Mouse (Mus musculus): ENCODE data around the gene Slc25a38. TPM values are rescaled to one million over a fixed set of nuclear protein-coding genes. Genes with fewer than 3 reads are reported as not detected.
A peak's percentile ranks its signal among the peaks of the same experiment; 100 is the strongest.

Gene Slc25a38
- total and polyA plus RNA-seq, 2 experiments from 2014 or later: 35.3 to 60.0 TPM

DNA sequence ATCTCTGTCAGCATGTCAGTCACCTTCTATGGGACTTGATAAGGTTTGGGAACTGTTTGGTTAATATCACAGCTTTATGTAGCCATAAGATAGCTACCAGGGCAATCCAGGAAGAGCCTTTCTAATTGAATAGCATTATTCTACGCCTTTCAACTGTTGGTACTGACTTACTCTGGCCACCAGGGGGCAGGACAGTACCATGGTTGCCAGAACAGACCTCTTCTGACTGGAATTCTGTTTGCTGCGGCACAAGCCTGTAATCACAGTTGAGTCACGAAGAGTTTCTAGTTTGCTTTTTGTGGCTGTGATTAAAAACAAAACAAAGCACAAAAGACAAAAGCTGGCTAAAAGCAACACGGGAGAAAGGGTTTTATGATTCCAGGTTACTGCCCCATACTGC is 30.5 kb downstream of the Slc25a38 start:
- peak; percentile 89 for DNase-seq (ENCODE audit: low spot score)

DNA sequence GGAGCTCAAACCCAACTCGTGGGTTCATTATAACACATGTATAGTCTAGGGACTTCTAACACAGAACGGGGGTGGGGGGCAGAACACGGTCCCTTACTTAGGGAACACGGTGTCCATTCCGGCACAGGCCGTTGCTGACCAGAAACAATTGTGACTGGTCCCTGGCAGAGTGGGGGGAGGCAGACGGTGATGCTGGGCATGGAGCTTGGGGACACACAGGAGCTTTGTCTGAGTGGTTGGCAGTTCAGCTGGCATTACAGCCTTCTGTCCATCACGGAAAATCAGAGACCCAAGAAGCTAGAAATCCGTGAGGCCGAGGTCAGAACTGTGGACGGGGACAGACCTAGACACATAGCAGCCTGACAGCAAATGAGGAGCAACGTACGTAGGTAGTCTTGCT is 34.3 kb downstream of the Slc25a38 start:
- Histone ChIP-seq H3K4me1 (ENCODE audit: insufficient read depth, low read length) (no peaks in the 10 kb centered on the region), H3K27ac (ENCODE audit: low read depth, low read length) (no peak overlapping the region), H3K9me3 (ENCODE audit: low read length) (no peaks in the 10 kb centered on the region), H3K4me3 (ENCODE audit: low read depth, low read length) (no peak overlapping the region), H3K9ac (replicated peaks; ENCODE audit: low read length, poor library complexity, severe bottlenecking) (no peak overlapping the region), H3K4me2 (ENCODE audit: low read depth, low read length, poor library complexity, severe bottlenecking) (no peak overlapping the region), H3K36me3 (ENCODE audit: insufficient read depth, low read length) (no peaks in the 10 kb centered on the region), H3K27me3 (ENCODE audit: insufficient read depth, low read length) (no peaks in the 10 kb centered on the region)
- no peak for TF ChIP-seq CTCF (IDR thresholded peaks at IDR 0.05)
- ATAC-seq (ENCODE audit: low FRiP score): no peak
- WGBS: 84% methylated on average over 13 of the region's 13 CpGs
- no peak for DNase-seq (ENCODE audit: low spot score)

More for the DNA sequence above, 30.5 kb downstream of the Slc25a38 start:
- peak; percentile 97 for TF ChIP-seq CTCF (IDR thresholded peaks at IDR 0.05)
- H3K27me3 ChIP-seq (ENCODE audit: insufficient read depth, low read length): no peaks in the 10 kb centered on the region
- H3K4me3 ChIP-seq (ENCODE audit: low read depth, low read length): no peak overlapping the region
- peak; percentile 78 for ATAC-seq (ENCODE audit: low FRiP score)
- no peak overlapping the region for H3K27ac ChIP-seq (ENCODE audit: low read depth, low read length)
- WGBS: 1% methylated on average over 4 of the region's 4 CpGs
- no peaks in the 10 kb centered on the region for H3K9me3 ChIP-seq (ENCODE audit: low read length)
- H3K9ac ChIP-seq (replicated peaks; ENCODE audit: low read length, poor library complexity, severe bottlenecking): no peak overlapping the region
- no peaks in the 10 kb centered on the region for H3K4me1 ChIP-seq (ENCODE audit: insufficient read depth, low read length)
- no peak overlapping the region for H3K4me2 ChIP-seq (ENCODE audit: low read depth, low read length, poor library complexity, severe bottlenecking)
- H3K36me3 ChIP-seq (ENCODE audit: insufficient read depth, low read length): no peaks in the 10 kb centered on the region

DNA sequence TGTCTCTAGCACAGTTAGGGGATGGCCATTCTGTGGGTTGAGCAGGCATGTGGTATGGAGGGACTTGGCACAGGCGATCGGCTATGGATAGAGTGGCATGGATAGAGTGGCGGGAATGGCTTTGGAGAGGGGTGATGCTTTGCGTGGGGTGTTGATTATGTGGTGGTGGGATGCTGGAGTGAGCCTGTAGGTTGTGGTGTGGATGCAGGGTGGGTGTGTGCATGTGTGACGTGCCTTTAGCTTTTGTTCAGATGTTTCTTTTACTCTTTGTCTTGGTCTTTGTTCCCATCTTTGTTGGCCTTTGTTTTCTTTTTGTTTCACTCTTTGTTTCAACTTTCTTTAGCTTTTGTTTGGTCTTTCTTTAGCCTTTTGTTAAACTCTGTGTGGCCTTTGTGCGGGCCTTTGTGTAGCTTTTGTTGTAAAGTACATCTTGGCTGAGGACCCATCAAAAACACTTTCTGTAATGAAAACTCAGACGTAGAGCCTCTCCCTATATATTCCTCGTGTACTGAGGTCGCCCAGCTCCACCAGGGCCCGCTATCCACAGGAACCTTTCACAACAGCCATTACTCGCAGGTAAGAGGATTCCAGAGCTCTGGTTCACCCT is 39.2 kb downstream of the Slc25a38 start, which contains the start of gene Mobp:
Gene Mobp, plus strand, starts transcription at position 486 of the 607 bp plus-strand sequence.
- WGBS: 46% methylated on average over 11 of the region's 11 CpGs
- Histone ChIP-seq H3K4me3 (ENCODE audit: low read depth, low read length) (no peak within 1 kb of the TSS), H3K27ac (ENCODE audit: low read depth, low read length) (no peak within 1 kb of the TSS), H3K9ac (replicated peaks; ENCODE audit: low read length, poor library complexity, severe bottlenecking) (no peak within 1 kb of the TSS), H3K9me3 (ENCODE audit: low read length) (no peaks in the 10 kb centered on the region), H3K36me3 (ENCODE audit: insufficient read depth, low read length) (no peaks in the 10 kb centered on the region), H3K4me2 (ENCODE audit: low read depth, low read length, poor library complexity, severe bottlenecking) (no peak within 1 kb of the TSS), H3K4me1 (ENCODE audit: insufficient read depth, low read length) (no peaks in the 10 kb centered on the region), H3K27me3 (ENCODE audit: insufficient read depth, low read length) (no peaks in the 10 kb centered on the region)
- no peak for TF ChIP-seq CTCF (IDR thresholded peaks at IDR 0.05)
- DNase-seq (ENCODE audit: low spot score): no peak
- no peak for ATAC-seq (ENCODE audit: low FRiP score)

DNA sequence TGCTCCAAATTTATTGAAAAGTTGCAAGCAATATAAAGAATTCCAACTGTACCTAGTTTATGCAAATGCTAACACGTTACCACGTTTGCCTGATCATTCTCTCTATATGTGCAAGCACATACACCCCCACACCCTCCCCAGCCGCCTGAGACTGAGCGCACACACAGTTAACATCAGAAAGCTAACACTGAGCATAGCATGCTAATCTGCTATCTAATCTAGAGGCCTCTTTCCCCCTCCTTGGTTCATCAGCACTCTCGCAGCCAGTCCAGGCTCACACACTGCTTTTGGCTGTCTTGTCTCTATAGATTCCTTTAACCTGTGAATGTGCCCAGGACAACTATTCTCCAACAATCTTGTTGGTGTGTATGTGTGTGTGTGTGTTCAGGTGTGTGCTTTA is 41.0 kb downstream of the Slc25a38 start:
- no peak for DNase-seq (ENCODE audit: low spot score)
- no peak overlapping the region for H3K4me2 ChIP-seq (ENCODE audit: low read depth, low read length, poor library complexity, severe bottlenecking)
- no peaks in the 10 kb centered on the region for H3K4me1 ChIP-seq (ENCODE audit: insufficient read depth, low read length)
- TF ChIP-seq CTCF (IDR thresholded peaks at IDR 0.05): no peak
- no peak overlapping the region for H3K27ac ChIP-seq (ENCODE audit: low read depth, low read length)
- H3K9ac ChIP-seq (replicated peaks; ENCODE audit: low read length, poor library complexity, severe bottlenecking): no peak overlapping the region
- no peaks in the 10 kb centered on the region for H3K27me3 ChIP-seq (ENCODE audit: insufficient read depth, low read length)
- no peak for ATAC-seq (ENCODE audit: low FRiP score)
- no peak overlapping the region for H3K4me3 ChIP-seq (ENCODE audit: low read depth, low read length)
- WGBS: 77% methylated on average over 5 of the region's 5 CpGs
- no peaks in the 10 kb centered on the region for H3K9me3 ChIP-seq (ENCODE audit: low read length)
- no peaks in the 10 kb centered on the region for H3K36me3 ChIP-seq (ENCODE audit: insufficient read depth, low read length)

DNA sequence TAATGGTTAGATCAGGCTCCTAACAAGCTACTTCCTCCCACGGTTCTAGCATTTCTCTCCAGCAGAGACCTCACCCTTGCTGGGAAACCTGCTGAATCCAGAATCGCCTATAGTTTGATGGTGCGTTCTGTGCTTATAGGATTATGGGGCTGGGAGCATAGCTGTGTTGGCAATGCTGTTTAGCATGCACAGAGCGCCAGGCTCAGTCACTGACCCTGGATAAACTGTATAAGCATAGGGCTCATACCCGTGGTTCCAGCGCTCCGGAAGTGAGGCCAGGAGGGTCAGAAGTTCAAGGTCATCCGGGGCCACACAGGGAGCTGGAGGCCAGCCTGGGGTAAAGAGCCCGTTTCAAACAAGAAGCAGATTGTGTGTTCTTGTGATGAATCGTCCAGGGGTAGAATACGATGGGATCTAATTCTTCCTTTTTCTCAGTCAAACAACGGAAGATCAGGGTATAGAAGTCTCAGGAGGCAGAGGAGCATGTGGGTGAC is 41.8 kb downstream of the Slc25a38 start:
- no peak overlapping the region for H3K27ac ChIP-seq (ENCODE audit: low read depth, low read length)
- H3K9ac ChIP-seq (replicated peaks; ENCODE audit: low read length, poor library complexity, severe bottlenecking): no peak overlapping the region
- no peaks in the 10 kb centered on the region for H3K36me3 ChIP-seq (ENCODE audit: insufficient read depth, low read length)
- DNase-seq (ENCODE audit: low spot score) (no peak), ATAC-seq (ENCODE audit: low FRiP score) (no peak)
- no peaks in the 10 kb centered on the region for H3K9me3 ChIP-seq (ENCODE audit: low read length)
- H3K4me1 ChIP-seq (ENCODE audit: insufficient read depth, low read length): no peaks in the 10 kb centered on the region
- H3K27me3 ChIP-seq (ENCODE audit: insufficient read depth, low read length): no peaks in the 10 kb centered on the region
- 74% methylated on average over 12 of the region's 12 CpGs for WGBS
- no peak overlapping the region for H3K4me2 ChIP-seq (ENCODE audit: low read depth, low read length, poor library complexity, severe bottlenecking)
- no peak for TF ChIP-seq CTCF (IDR thresholded peaks at IDR 0.05)
- no peak overlapping the region for H3K4me3 ChIP-seq (ENCODE audit: low read depth, low read length)

DNA sequence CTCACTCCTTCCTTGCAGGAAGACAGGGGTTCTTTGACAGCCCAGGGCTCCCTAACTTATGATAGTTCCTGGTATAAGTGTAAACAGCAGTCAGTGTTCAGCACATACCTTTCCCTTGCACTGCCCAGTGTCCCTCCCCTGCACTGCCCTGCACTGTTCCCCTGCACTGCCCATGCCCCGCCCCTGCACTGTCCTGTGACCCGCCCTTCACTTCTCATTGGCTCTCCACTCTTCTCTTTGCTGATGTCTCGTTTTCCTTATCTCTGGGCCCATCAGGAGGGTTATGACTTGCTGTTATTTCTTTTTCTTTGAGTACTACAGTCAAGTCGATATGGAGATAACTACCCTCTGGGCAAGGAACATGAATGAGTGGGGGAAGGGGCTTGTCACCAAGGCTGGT is 47.9 kb downstream of the Slc25a38 start:
- TF ChIP-seq CTCF (IDR thresholded peaks at IDR 0.05): no peak

More for the DNA sequence above, 47.9 kb downstream of the Slc25a38 start:
- Histone ChIP-seq H3K27me3 (ENCODE audit: insufficient read depth, low read length) (no peaks in the 10 kb centered on the region), H3K27ac (ENCODE audit: low read depth, low read length) (no peak overlapping the region), H3K4me2 (ENCODE audit: low read depth, low read length, poor library complexity, severe bottlenecking) (no peak overlapping the region), H3K36me3 (ENCODE audit: insufficient read depth, low read length) (no peaks in the 10 kb centered on the region), H3K9ac (replicated peaks; ENCODE audit: low read length, poor library complexity, severe bottlenecking) (no peak overlapping the region), H3K4me1 (ENCODE audit: insufficient read depth, low read length) (no peaks in the 10 kb centered on the region), H3K9me3 (ENCODE audit: low read length) (no peaks in the 10 kb centered on the region), H3K4me3 (ENCODE audit: low read depth, low read length) (no peak overlapping the region)
- 45% methylated on average over 4 of the region's 4 CpGs for WGBS
- no peak for ATAC-seq (ENCODE audit: low FRiP score)
- DNase-seq (ENCODE audit: low spot score): no peak

All from midbrain, postnatal 0 days (tissue).